Mouse (Mus musculus) myocyte (in vitro differentiated cells): ENCODE data around the gene Lamtor1. TPM values are rescaled to one million over a fixed set of nuclear protein-coding genes. Genes with fewer than 3 reads are reported as not detected.

Experiments used
- H3K27me3 ChIP-seq: one replicate; pipeline ENCODE4 v1.6.1; 2011; ENCODE audit not compliant: control insufficient read depth, insufficient read depth, insufficient read length
- H3K36me3 ChIP-seq: one replicate; pipeline ENCODE4 v1.6.1; 2011; ENCODE audit not compliant: control insufficient read depth, insufficient read depth
- H3K4me2 ChIP-seq: one replicate; pipeline ENCODE4 v1.6.1; 2011; ENCODE audit warnings: low read depth, control low read depth
- H3K4me3 ChIP-seq: one replicate; pipeline ENCODE4 v1.5.1; 2011; ENCODE audit warnings: mild to moderate bottlenecking, control low read depth, moderate library complexity
- H3K79me2 ChIP-seq: one replicate; pipeline ENCODE4 v1.6.1; 2011; ENCODE audit not compliant: control insufficient read depth, insufficient read depth
- H3ac ChIP-seq: one replicate; pipeline ENCODE4 v1.6.1; 2011; ENCODE audit not compliant: control insufficient read depth, insufficient read length
- CEBPB ChIP-seq: IDR thresholded peaks from 2 replicates; pipeline ENCODE4 v1.6.1; 2011; ENCODE audit warnings: mild to moderate bottlenecking, moderate library complexity; ENCODE audit not compliant: poor library complexity, insufficient read depth, severe bottlenecking
- E2F4 ChIP-seq: IDR thresholded peaks from one replicate; pipeline ENCODE4 v1.6.1; 2011; ENCODE audit warnings: mild to moderate bottlenecking, control low read depth, moderate library complexity; ENCODE audit not compliant: insufficient read depth
- MAX ChIP-seq: IDR thresholded peaks from one replicate; pipeline ENCODE4 v1.6.1; 2011; ENCODE audit warnings: low read depth, mild to moderate bottlenecking, control low read depth
- MYOD1 ChIP-seq, 3 experiments: IDR thresholded peaks; one replicate each; pipeline ENCODE4 v1.6.1; 2011; ENCODE audit warnings: control low read depth in 2 of 3, low read depth in 2 of 3, mild to moderate bottlenecking in 2 of 3, moderate library complexity in 1 of 3; ENCODE audit not compliant: insufficient read length in 2 of 3, control insufficient read depth in 1 of 3
- MYOG ChIP-seq, 3 experiments: IDR thresholded peaks; one replicate each; pipeline ENCODE4 v1.6.1; 2011; ENCODE audit warnings: control low read depth in 2 of 3, low read depth in 2 of 3, mild to moderate bottlenecking in 2 of 3; ENCODE audit not compliant: insufficient read length in 2 of 3, control insufficient read depth in 1 of 3, insufficient read depth in 1 of 3
- POLR2A ChIP-seq: IDR thresholded peaks from one replicate; pipeline ENCODE4 v1.6.1; 2011; ENCODE audit warnings: low read depth, mild to moderate bottlenecking, control low read depth, moderate library complexity; ENCODE audit not compliant: insufficient read length
- POLR2AphosphoS2 ChIP-seq: IDR thresholded peaks from one replicate; pipeline ENCODE4 v1.6.1; 2011; ENCODE audit warnings: low read depth, control low read depth; ENCODE audit not compliant: insufficient read length
- REST ChIP-seq: IDR thresholded peaks from one replicate; pipeline ENCODE4 v1.6.1; 2011; ENCODE audit warnings: mild to moderate bottlenecking, control low read depth, moderate library complexity; ENCODE audit not compliant: insufficient read depth, insufficient read length
- SRF ChIP-seq: IDR thresholded peaks from one replicate; pipeline ENCODE4 v1.6.1; 2011; ENCODE audit warnings: low read depth; ENCODE audit not compliant: control insufficient read depth, insufficient read length
- TCF12 ChIP-seq: IDR thresholded peaks from one replicate; pipeline ENCODE4 v1.6.1; 2011; ENCODE audit warnings: mild to moderate bottlenecking, control low read depth; ENCODE audit not compliant: poor library complexity, insufficient read depth, severe bottlenecking
- TCF3 ChIP-seq: IDR thresholded peaks from one replicate; pipeline ENCODE4 v1.6.1; 2011; ENCODE audit warnings: low read depth, control low read depth; ENCODE audit not compliant: insufficient read length
- USF1 ChIP-seq: IDR thresholded peaks from one replicate; pipeline ENCODE4 v1.6.1; 2011; ENCODE audit warnings: low read depth, mild to moderate bottlenecking, control low read depth, moderate library complexity
- polyA plus RNA-seq: library from polyadenylated mRNA; unstranded; fragments of >200 nt; fragmentation: generic; extraction: Trizol; gene quantifications from one replicate; pipeline ENCODE4 v1.2.1, GENCODE M21; 2012; ENCODE audit warnings: missing spikeins

Lamtor1 gene
- polyA plus RNA-seq, 1 experiment: 202 TPM

DNA sequence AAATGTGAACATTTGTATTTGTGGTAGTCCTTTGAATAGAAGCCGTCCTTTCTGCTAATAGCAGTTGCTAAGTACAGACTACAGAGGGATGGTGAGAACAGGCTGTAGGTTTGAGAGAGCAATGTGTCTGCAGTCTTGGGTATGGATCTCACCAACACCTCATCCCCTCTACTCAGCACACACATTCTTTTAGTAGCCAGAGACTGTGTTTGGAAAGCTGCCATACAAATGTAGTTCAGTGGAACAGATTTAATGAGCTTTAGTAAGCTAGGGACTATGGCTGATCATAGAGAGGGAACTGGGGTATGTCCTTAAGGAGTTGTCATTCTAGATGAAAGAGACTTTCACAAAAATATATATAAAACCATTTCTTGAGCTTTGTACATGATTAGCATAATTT is 61.6 kb downstream of the Lamtor1 start:
- no peak overlapping the region for H3K4me3 ChIP-seq
- H3K36me3 ChIP-seq: no peaks in the 10 kb centered on the region
- no peak overlapping the region for H3ac ChIP-seq
- H3K4me2 ChIP-seq: no peak overlapping the region
- H3K79me2 ChIP-seq: peaks cover 58% of the 10 kb centered on the region
- no peaks in the 10 kb centered on the region for H3K27me3 ChIP-seq
- no peak for TF ChIP-seq USF1
- TF ChIP-seq E2F4: no peak
- TF ChIP-seq REST: no peak
- TF ChIP-seq SRF: no peak
- no peak for TF ChIP-seq POLR2AphosphoS2
- no peak for TF ChIP-seq MAX
- no peak for TF ChIP-seq POLR2A
- no peak for TF ChIP-seq MYOG (IDR thresholded peaks at IDR 0.05; ENCODE audit: control insufficient read depth in 1 of 3, insufficient read depth in 1 of 3, insufficient read length in 2 of 3, low read depth in 2 of 3)
- TF ChIP-seq CEBPB: no peak

DNA sequence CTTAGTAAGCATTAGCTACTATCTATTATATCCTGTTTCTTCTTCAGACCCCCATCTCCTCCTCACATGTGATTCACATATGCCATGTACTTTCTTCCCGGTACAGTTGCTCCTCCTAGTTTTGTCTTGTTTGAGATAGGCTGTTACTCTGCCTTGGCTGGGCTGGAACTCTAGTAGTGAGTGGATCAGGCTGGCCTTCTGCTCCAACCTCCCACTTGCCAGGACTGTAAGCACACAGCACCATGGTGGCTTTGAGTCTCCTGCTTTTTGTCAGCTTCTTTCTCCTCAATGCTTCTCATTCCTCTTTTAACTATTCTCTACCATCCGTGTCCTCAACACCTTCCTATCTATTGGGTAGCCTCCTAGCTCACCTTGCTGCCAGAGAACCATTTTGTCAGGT is 63.0 kb downstream of the Lamtor1 start:
- TF ChIP-seq E2F4 (no peak), TCF3 (no peak), MYOD1 (IDR thresholded peaks at IDR 0.05; ENCODE audit: control insufficient read depth in 1 of 3, insufficient read length in 2 of 3, low read depth in 2 of 3) (no peak)
- H3ac ChIP-seq: no peak overlapping the region
- H3K4me3 ChIP-seq: peak overlapping the region; percentile 79
- no peaks in the 10 kb centered on the region for H3K27me3 ChIP-seq
- peaks cover 63% of the 10 kb centered on the region for H3K79me2 ChIP-seq
- H3K36me3 ChIP-seq: no peaks in the 10 kb centered on the region
- H3K4me2 ChIP-seq: peak overlapping the region; percentile 78

DNA sequence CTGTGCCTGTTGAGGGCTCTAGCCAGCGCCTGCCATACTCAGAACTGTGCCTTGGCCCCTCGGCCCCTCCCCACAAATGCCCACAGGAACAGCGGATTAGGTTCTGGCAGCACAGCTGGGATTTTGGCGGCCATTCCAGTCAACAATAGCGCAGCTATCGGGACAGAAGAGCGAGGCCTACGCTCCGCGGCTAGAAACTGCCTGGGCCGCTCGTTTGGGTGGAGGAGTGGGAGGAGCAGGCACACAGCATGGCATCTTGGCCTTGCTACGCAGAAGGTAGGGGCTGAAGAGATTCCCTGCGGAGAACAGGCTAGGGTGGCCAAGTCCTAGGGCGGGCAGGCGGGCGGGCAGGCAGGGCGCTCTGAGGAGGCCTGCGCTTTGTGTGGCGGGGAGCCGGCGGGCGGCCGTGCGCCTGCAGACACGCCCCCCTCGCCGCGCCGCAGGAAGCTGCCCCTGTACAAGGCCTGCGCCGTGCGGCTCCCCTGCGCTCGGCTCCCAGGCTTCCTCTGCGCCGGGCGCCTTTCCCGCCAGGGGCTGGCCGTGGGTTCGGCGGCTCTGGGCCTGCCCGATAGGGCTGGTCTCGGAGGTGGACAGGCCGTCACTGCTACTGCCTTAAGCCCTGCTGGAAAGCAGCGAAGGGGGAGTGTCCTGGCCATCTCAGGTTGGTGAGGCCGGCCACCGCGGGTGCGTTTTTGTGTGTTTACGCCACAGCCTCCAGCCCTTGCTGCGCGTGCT is 64.2 kb downstream of the Lamtor1 start:
- H3K79me2 ChIP-seq: peaks cover 72% of the 10 kb centered on the region
- peak overlapping the region; percentile 79 for H3K4me3 ChIP-seq
- peak overlapping the region; percentile 28 for H3ac ChIP-seq

DNA sequence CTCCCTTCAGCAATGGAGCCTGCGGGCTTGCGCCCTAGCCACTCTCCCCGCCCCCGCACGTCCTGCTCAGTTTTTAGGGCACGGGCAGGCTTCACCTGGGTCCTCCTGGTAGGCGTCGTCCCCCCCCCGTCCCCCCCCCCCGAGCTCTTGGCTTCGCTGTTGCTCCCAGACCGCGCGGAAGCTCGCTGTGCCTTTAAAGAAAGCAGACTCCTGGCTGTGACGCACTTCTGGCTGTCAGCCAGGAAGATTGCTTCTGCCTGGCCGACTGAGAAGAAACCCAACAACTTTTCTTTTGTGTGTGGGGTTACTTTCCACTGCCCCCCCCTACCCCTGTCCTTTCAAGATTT is 64.7 kb downstream of the Lamtor1 start:
- no peak for TF ChIP-seq TCF3
- no peak for TF ChIP-seq POLR2A
- TF ChIP-seq SRF: no peak
- no peak for TF ChIP-seq MYOD1 (IDR thresholded peaks at IDR 0.05; ENCODE audit: control insufficient read depth in 1 of 3, insufficient read length in 2 of 3, low read depth in 2 of 3)
- no peak for TF ChIP-seq MYOG (IDR thresholded peaks at IDR 0.05; ENCODE audit: control insufficient read depth in 1 of 3, insufficient read depth in 1 of 3, insufficient read length in 2 of 3, low read depth in 2 of 3)
- TF ChIP-seq TCF12: no peak
- no peak for TF ChIP-seq POLR2AphosphoS2
- no peak for TF ChIP-seq MAX
- no peak for TF ChIP-seq USF1

More for the DNA sequence above, 64.2 kb downstream of the Lamtor1 start:
- H3K36me3 ChIP-seq: no peaks in the 10 kb centered on the region
- TF ChIP-seq POLR2AphosphoS2: peak; percentile 86
- peak; percentile 82 for TF ChIP-seq POLR2A
- peak in 1 of 3 experiments; percentile 13 for TF ChIP-seq MYOD1 (IDR thresholded peaks at IDR 0.05; ENCODE audit: control insufficient read depth in 1 of 3, insufficient read length in 2 of 3, low read depth in 2 of 3)
- no peak for TF ChIP-seq TCF12
- peak in 1 of 3 experiments; percentile 39 for TF ChIP-seq MYOG (IDR thresholded peaks at IDR 0.05; ENCODE audit: control insufficient read depth in 1 of 3, insufficient read depth in 1 of 3, insufficient read length in 2 of 3, low read depth in 2 of 3)
- no peaks in the 10 kb centered on the region for H3K27me3 ChIP-seq
- peak overlapping the region; percentile 78 for H3K4me2 ChIP-seq

DNA sequence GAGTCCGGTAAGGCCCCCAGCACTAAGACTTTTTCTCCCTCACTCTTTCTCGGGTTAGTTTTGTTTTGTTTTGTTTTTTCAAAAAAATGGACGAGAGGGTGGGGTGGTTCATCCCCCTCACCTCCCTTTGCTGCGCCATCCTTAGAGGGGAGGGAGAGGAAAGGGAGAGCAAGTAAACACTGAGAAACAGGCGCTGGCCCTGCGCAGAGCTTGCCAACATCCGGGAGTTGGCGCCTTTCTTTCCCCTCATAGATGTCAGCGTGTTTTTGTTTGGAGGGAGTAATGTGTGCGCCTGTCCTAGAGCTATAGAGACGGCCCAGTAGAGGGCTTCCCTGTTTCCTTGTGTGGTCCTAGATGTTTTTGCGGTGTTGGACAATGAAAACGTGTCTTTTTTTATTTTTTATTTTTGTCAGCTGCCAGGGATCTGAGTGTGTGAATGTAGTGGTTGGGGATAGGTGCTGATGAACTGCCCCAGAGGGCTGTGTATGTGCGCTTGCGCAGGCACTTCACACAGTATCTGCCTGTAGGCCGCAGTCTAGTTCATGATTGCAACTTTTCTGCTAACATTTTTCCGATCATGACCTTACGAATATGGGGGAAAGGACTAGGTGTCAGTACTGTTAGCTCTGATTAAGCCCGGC is 65.2 kb downstream of the Lamtor1 start:
- peak overlapping the region; percentile 79 for H3K4me3 ChIP-seq
- H3K4me2 ChIP-seq: peak overlapping the region; percentile 94

More for the DNA sequence above, 64.7 kb downstream of the Lamtor1 start:
- H3K4me2 ChIP-seq: peak overlapping the region; percentile 94
- H3ac ChIP-seq: peak overlapping the region; percentile 28
- no peaks in the 10 kb centered on the region for H3K27me3 ChIP-seq
- H3K36me3 ChIP-seq: no peaks in the 10 kb centered on the region
- peak overlapping the region; percentile 79 for H3K4me3 ChIP-seq
- peaks cover 74% of the 10 kb centered on the region for H3K79me2 ChIP-seq

More for the DNA sequence above, 65.2 kb downstream of the Lamtor1 start:
- H3K79me2 ChIP-seq: peaks cover 80% of the 10 kb centered on the region
- peak overlapping the region; percentile 28 for H3ac ChIP-seq
- TF ChIP-seq POLR2A (peak; percentile 41), MYOG (IDR thresholded peaks at IDR 0.05; ENCODE audit: control insufficient read depth in 1 of 3, insufficient read depth in 1 of 3, insufficient read length in 2 of 3, low read depth in 2 of 3) (no peak)
- H3K27me3 ChIP-seq: no peaks in the 10 kb centered on the region
- H3K36me3 ChIP-seq: no peaks in the 10 kb centered on the region
